Mouse (Mus musculus) megakaryocyte progenitor cell, adult 5-6 weeks (primary cell): ENCODE data around the gene Dnajc11. TPM values are rescaled to one million over a fixed set of nuclear protein-coding genes. Genes with fewer than 3 reads are reported as not detected.
A peak's percentile ranks its signal among the peaks of the same experiment; 100 is the strongest.

Experiments
- ATAC-seq: replicated peaks from 2 replicates; pipeline ENCODE4 v1.8.0; 2016; ENCODE audit warnings: mild to moderate bottlenecking, moderate TSS enrichment, inconsistent platforms; ENCODE audit not compliant: poor library complexity
- total RNA-seq, 2 experiments: library from RNA; stranded (forward) in 1 of 2; stranded (reverse) in 1 of 2; fragments of 157-497, 149-512 nt in 1 of 2; fragments of 200-1000 nt in 1 of 2; gene quantifications; 2 replicates each; pipeline versions ENCODE4 v1.2.3 to v1.2.4; 2015 to 2017

The Dnajc11 gene
- total RNA-seq, 2 experiments from 2014 or later = 45.2 to 106 TPM

GRCm38 (mm10) chr4:152007481-152008147 is 74.1 kb downstream of the Dnajc11 start:
- ATAC-seq = no peak

GRCm38 (mm10) chr4:152008148-152008500 is 74.6 kb downstream of the Dnajc11 start:
- no peak for ATAC-seq

DNA sequence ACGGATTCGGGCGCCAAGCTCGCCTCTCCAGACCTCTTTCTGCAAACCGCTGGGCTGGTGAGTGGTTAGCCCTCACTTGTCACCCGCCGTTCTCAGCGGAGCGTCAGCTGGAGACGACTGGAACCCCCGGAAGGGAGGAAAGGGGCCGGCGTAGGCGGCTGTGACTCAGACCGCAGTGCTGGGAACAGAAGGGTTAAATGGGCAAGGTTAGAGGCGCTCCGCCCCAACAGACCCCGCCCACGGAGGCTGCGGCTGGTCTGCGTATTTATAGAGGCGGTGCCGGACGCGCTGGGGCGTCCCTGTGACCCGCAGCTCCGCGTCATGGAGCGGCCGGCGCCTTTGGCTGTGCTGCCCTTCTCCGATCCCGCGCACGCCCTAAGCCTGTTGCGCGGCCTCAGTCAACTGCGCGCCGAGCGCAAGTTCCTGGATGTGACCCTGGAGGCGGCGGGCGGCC is 75.2 kb downstream of the Dnajc11 start, which contains the start of gene Klhl21:
TSS of gene Klhl21 (plus strand) at position 182 of the 454 bp plus-strand sequence.
- ATAC-seq = peak; percentile 77

DNA sequence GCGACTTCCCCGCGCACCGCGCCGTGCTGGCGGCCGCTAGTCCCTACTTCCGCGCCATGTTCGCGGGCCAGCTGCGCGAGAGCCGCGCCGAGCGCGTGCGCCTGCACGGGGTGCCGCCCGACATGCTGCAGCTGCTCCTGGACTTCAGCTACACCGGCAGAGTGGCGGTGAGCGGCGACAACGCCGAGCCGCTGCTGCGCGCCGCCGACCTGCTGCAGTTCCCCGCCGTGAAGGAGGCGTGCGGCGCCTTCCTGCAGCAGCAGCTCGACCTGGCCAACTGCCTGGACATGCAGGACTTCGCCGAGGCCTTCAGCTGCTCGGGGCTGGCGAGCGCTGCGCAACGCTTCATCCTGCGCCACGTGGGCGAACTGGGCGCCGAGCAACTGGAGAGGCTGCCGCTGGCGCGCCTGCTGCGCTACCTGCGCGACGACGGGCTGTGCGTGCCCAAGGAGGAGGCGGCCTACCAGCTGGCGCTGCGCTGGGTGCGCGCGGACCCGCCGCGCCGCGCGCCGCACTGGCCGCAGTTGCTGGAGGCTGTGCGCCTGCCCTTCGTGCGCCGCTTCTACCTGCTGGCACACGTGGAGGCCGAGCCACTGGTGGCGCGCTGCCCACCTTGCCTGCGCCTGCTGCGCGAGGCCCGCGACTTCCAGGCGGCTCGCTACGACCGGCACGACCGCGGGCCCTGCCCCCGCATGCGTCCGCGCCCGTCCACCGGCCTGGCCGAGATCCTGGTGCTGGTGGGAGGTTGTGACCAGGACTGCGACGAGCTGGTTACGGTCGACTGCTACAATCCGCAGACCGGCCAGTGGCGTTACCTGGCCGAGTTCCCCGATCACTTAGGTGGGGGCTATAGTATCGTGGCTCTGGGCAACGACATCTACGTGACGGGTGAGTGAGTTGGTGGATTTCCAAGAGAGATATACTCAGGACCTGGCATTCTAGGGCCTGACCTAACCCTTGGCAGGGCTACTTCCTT is 75.9 kb downstream of the Dnajc11 start:
- peak; percentile 9; the same call in 1 of the 2 replicates for ATAC-seq

DNA sequence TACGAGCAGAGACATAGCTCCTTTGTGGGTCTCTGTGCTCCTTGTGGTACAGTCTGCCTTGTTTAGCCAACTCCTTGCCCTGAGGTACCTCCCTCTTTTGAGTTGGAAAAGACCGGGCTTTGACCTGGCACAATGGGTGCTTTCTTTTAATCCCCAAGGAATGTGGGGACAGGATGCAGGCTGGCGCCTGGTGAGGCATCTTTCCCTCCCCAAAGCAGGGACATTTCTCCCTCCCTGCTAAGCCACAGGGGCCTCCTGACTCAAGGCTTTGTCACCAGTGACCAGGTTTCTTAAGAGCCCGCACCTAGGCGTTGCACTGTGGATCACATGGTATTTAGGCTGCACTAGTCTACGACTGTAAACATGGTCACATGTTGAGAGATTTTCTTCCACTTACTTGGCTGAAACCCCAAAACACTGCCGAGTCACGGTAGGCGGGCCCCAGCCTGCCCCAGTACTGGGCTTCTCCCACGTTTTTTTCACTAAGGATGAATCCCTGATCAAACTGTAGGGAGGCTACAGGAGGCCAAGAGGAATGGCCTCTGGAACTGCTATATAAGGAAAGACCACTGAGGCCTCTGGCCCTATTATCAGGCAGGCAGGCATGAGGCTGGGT is 76.7 kb downstream of the Dnajc11 start:
- ATAC-seq = peak; percentile 37

- 0 out of 2 replicates have a peak, but pooled peaks have one; percentile 2 for ATAC-seq
These were observed 77.2 kb downstream of the Dnajc11 start for GRCm38 (mm10) chr4:152010707-152011134.

DNA sequence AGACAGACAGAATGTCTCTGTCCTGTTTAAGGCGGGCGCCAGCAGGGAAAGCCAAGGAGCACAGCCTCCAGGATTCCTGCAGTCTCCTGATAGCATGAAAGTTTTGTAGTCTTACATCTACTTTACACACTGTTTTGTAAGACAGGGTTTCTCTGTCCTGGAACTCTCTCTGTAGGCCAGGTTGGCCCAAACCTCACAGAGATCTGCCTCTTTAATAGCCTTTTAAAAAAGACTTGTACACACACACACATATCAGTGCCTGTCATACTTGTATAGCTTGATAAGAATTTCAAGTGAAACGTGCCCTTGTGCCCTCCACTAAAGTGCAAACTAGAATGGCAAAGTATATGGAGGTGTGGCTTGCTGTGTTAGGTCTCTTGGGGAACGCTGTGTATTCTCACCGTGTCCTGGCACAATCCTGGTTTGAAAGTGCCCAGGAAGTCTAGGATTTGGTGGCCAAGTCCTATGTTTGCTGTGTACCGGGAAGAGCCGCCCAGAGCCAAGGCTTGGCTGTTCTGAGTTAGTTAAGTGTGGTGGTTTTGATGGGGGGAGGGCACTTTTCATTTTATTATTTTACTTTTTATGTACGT is 77.8 kb downstream of the Dnajc11 start:
- ATAC-seq = 0 out of 2 replicates have a peak, but pooled peaks have one; percentile 5

- ATAC-seq = no peak
These were observed 78.6 kb downstream of the Dnajc11 start for GRCm38 (mm10) chr4:152012109-152012508.

DNA sequence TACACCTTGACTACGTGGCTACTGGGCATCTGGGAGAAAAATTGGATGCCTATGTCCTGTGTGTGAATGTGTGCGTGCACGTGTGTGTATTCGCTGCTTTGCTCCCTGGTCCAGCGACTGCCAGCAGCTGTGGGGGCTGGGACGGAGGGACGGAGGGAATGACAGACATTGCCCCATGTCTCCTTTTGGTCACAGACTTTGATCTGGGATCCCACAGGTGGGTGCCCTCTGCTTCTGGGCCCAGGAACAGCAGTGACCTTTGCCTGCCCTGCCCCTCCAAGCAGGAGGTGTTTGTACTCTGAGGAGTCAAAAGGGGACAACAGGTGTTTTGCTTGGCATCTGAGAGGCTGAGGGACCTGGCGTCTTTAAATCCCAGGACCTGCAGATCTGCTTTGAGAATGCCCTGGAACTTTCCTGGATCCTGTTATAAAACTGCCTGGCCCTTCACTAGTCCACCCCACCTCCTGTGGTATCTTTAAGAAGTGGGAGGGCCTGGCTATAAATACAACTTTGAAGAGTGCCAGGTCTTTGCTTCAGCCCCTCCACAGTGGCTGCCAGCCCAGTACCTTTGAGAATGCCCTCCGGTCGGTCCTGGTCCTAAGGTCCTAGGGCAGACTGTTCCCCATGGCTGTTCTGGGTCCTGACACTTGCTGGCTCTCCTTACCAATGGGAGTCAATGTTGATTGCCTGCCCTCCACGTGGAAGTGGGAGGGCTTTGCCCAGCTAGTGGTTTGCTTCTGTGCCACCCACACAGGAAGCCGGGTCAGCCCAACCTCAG is 79.7 kb downstream of the Dnajc11 start:
- no peak; the same call in 1 of the 2 replicates for ATAC-seq

- no peak for ATAC-seq
These were observed 85.6 kb downstream of the Dnajc11 start for GRCm38 (mm10) chr4:152019073-152019472.

GRCm38 (mm10) chr4:152020024-152020423 is 86.5 kb downstream of the Dnajc11 start:
- no peak for ATAC-seq

GRCm38 (mm10) chr4:152021568-152022097 is 88.1 kb downstream of the Dnajc11 start:
- ATAC-seq = peak; percentile 27; the same call in 1 of the 2 replicates

- ATAC-seq = no peak
These were observed 89.0 kb downstream of the Dnajc11 start for GRCm38 (mm10) chr4:152022506-152022905.

DNA sequence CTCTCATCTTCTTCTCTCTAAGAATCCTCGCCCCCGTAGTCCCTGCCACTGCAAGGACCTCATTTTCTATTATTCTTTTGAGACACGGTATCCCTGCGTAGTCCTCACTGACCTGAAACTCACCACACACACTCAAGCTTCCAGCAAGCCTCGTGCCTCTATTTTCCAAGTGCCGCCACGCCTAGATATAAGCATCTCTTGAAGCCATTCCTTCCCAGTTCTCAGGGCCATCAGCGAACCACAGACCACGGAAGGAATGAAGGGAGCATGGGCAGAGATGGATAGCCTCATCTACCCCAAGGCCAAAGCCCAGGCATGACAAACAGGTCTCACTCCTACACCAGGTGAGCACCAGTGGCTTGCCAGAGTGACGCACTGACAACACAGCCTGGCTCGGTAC is 91.0 kb downstream of the Dnajc11 start:
- no peak for ATAC-seq

- ATAC-seq = peak; percentile 15
These were observed 93.4 kb downstream of the Dnajc11 start for GRCm38 (mm10) chr4:152026751-152027508.

DNA sequence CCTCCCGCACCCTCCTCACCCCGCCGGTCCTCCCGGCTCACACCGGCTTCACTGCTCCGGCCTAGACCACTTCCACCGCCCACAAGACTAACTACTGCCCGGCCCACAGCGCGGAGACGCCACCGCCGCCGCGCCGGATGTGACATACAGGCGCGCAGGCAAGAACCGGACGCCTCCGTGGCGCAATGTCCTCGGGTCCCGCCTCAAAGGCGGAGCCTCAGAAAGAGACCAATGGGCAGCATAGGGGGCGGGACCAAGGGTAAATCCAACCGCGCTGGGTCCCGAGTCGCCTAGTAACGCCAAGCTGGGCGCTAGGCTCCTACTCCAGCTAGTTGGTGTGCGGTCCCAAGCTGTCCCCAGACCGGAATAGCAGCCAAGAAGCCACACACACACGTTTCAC is 94.0 kb downstream of the Dnajc11 start, which contains the start of gene Zbtb48:
TSS of gene Zbtb48 (minus strand) at position 148 of the 400 bp plus-strand sequence.
- ATAC-seq = peak; percentile 86

DNA sequence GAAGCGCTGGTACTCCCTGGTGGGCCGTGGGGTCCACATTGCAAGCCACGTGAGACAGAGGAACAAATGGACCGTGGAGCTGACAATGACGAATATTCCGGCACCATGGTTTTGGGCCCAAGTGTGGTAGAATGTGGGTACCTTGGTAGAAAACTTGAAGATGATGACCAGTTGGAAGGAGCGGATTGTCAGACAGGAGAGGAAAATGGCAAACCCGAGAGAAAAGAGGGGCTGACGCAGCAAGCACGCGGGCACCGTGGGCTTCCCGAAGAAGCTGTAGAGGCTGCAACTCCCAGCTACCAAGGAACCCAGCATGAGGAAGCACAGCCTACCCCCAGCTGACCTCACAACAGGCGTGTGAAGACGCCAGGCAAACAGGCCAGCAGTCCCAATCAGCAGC is 95.0 kb downstream of the Dnajc11 start:
- ATAC-seq = no peak

DNA sequence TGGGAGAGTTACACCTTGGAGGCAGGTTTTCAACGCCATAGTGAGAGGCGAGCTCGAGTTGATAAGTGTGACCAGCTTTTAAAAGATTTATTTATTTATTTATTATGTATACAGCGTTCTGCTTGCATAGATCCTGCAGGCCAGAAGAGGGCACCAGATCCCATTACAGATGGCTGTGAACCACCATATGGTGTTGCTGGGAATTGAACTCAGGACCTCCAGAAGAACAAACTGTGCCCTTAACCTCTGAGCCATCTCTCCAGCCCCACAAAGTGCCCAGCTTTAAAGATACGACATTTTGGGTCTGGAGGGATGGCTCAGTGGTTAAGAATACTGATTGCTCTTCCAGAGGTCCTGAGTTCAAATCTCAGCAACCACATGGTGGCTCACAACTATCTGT is 95.6 kb downstream of the Dnajc11 start:
- ATAC-seq = no peak

GRCm38 (mm10) chr4:152029997-152030396 is 96.5 kb downstream of the Dnajc11 start:
- ATAC-seq = peak; percentile 30
